Mouse (Mus musculus) testis, adult 2 months (tissue): Measurements from ENCODE around the gene Vopp1. TPM values are rescaled to one million over a fixed set of nuclear protein-coding genes. Genes with fewer than 3 reads are reported as not detected.
"Not testable (repeated sequence)": the region's sequence is repeated elsewhere in the genome, so short reads cannot be mapped to it uniquely, and the experiment has no call there.

Source experiments
- H3K27ac ChIP-seq: fragments of 200-500 bp; 2 replicates; pipeline ENCODE4 v1.5.1; 2012; ENCODE audit warnings: low read depth, low read length; ENCODE audit not compliant: control insufficient read depth, insufficient read depth
- H3K27me3 ChIP-seq: fragments of 200-500 bp; 2 replicates; pipeline ENCODE4 v1.6.1; 2012; ENCODE audit warnings: mild to moderate bottlenecking, low read length, moderate library complexity; ENCODE audit not compliant: control insufficient read depth, insufficient read depth
- H3K36me3 ChIP-seq: fragments of 200-500 bp; 2 replicates; pipeline ENCODE4 v1.6.1; 2012; ENCODE audit warnings: mild to moderate bottlenecking, low read length; ENCODE audit not compliant: control insufficient read depth, insufficient read depth
- H3K4me1 ChIP-seq: fragments of 200-500 bp; 2 replicates; pipeline ENCODE4 v1.6.1; 2012; ENCODE audit warnings: low read length; ENCODE audit not compliant: control insufficient read depth, insufficient read depth
- H3K4me3 ChIP-seq: fragments of 200-500 bp; 2 replicates; pipeline ENCODE4 v1.5.1; 2012; ENCODE audit warnings: low read depth, mild to moderate bottlenecking, low read length, moderate library complexity, mixed read lengths; ENCODE audit not compliant: control insufficient read depth
- CTCF ChIP-seq: fragments of 200-500 bp; IDR thresholded peaks from 2 replicates; pipeline ENCODE4 v1.5.1; 2012; ENCODE audit warnings: low read depth, mild to moderate bottlenecking, inconsistent platforms, low read length, moderate library complexity; ENCODE audit not compliant: control insufficient read depth, insufficient read depth, insufficient replicate concordance
- POLR2A ChIP-seq: fragments of 200-500 bp; IDR thresholded peaks from 2 replicates; pipeline ENCODE4 v1.6.1; 2012; ENCODE audit warnings: low read depth, mild to moderate bottlenecking, inconsistent platforms, low read length, moderate library complexity; ENCODE audit not compliant: control insufficient read depth
- polyA plus RNA-seq: library from polyadenylated mRNA; depleted of rRNA; stranded (reverse); fragments of >200 nt; gene quantifications from 2 replicates; pipeline ENCODE4 v1.2.3, GENCODE M21; 2012

Gene Vopp1
- polyA plus RNA-seq, 1 experiment, result 1.2 TPM

DNA sequence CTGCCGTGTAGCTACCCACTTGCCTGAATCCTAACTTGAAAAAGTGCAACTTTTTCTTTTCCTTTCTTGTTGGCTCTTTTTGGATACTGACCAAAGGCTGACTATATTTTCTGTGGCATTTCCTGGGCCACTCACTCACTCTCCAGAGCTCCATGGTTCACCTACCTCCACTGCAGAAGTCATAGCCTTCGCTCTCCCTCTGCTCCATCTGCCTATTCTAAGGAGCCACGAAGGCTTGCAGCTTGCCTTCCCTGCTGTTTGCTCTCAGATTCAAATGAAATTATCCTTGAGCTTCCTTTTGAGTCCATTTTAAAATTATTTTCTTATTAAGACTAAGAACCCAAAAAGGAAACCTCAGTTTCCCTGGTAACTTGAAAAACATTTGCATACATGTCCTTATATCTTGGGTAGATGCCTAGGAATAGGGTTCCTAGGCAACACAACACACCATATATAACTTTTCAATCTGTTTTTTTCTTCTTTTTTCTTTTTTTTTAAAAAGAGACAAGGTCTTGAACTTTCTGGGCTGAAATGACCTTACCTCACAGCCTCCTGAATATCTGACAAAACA is 28.0 kb downstream of the Vopp1 start:
- Histone ChIP-seq H3K4me3 (no peak overlapping the region), H3K27me3 (no peaks in the 10 kb centered on the region), H3K27ac (no peak overlapping the region), H3K4me1 (no peaks in the 10 kb centered on the region), H3K36me3 (no peaks in the 10 kb centered on the region)
- TF ChIP-seq POLR2A (no peak), CTCF (no peak)

DNA sequence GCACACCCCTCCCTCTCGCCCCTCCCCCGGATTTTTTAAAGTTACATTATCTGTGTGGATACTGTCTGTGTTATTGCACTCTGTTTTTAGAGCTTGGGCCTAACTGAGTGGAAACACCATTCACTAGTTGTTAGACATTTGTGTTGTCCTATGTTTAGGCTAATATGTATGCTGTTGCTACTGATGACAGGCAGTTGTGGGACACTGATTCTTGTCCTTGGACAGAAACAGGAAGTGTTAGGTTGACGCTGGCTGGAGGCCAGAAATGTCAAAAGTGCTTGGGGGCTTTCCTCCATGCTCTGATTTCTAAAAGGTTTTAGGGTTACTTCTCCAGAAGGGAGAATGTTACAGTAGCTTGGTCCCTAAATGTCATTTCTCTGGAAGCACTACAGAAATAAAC is 29.1 kb downstream of the Vopp1 start:
- H3K27ac ChIP-seq, result no peak overlapping the region
- H3K4me1 ChIP-seq, result no peaks in the 10 kb centered on the region
- no peaks in the 10 kb centered on the region for H3K27me3 ChIP-seq
- no peaks in the 10 kb centered on the region for H3K36me3 ChIP-seq
- no peak overlapping the region for H3K4me3 ChIP-seq
- TF ChIP-seq CTCF (no peak), POLR2A (no peak)

GRCm38 (mm10) chr6:57792821-57793220 is 32.1 kb downstream of the Vopp1 start:
- H3K36me3 ChIP-seq, H3K4me1 ChIP-seq, H3K27ac ChIP-seq, H3K27me3 ChIP-seq, H3K4me3 ChIP-seq: not testable (repeated sequence)

GRCm38 (mm10) chr6:57790542-57790941 is 34.4 kb downstream of the Vopp1 start:
- no peaks in the 10 kb centered on the region for H3K4me1 ChIP-seq

DNA sequence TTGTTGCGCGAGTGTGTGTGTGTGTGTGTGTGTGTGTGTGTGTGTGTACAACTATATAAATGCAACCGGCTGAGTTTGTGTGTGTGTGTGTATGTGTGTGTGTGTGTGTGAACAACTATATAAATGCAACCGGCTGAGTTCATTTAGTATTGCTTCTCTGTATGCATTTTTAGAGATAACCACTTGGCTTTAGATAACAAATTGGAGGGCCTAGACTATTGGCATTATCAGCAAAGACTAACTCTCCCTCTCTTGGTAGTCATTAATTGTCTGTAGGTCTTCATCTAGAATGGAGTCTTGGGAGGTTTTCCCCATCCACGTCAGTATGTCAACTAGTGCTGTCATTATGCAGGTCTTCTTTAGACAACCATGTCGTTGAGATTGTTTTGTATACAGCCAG is 37.6 kb downstream of the Vopp1 start:
- Histone ChIP-seq H3K27ac (no peak overlapping the region), H3K4me1 (no peaks in the 10 kb centered on the region), H3K36me3 (no peaks in the 10 kb centered on the region), H3K4me3 (no peak overlapping the region), H3K27me3 (no peaks in the 10 kb centered on the region)
- TF ChIP-seq CTCF (no peak), POLR2A (no peak)

More at GRCm38 (mm10) chr6:57790542-57790941, 34.4 kb downstream of the Vopp1 start:
- Histone ChIP-seq H3K27me3 (no peaks in the 10 kb centered on the region), H3K36me3 (no peaks in the 10 kb centered on the region), H3K4me3 (no peak overlapping the region), H3K27ac (no peak overlapping the region)
- no peak for TF ChIP-seq CTCF
- TF ChIP-seq POLR2A, result no peak

GRCm38 (mm10) chr6:57784251-57784650 is 40.7 kb downstream of the Vopp1 start:
- no peak overlapping the region for H3K27ac ChIP-seq
- no peaks in the 10 kb centered on the region for H3K36me3 ChIP-seq
- TF ChIP-seq POLR2A (no peak), CTCF (no peak)
- H3K27me3 ChIP-seq, result no peaks in the 10 kb centered on the region
- no peaks in the 10 kb centered on the region for H3K4me1 ChIP-seq
- H3K4me3 ChIP-seq, result no peak overlapping the region

DNA sequence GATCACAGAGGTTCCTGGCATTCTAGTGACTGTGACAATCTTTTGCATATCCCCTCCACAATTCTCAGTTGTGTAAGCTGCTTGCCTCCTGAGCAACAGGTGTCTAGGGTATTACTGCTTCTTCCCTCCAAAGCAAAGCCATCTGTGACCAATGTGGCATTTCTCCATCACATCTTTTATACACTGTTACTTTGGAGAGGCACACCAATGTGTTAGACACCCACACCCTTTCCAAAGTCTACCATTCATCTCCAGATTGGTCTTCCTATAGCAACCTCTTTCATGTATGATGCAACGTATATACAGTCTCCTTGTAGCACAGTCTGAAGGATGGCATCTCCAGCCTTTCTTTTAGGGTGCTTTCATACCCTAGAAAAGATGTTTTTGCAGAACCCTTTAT is 42.3 kb downstream of the Vopp1 start:
- Histone ChIP-seq H3K4me3 (no peak overlapping the region), H3K27ac (no peak overlapping the region), H3K36me3 (no peaks in the 10 kb centered on the region), H3K27me3 (no peaks in the 10 kb centered on the region), H3K4me1 (no peaks in the 10 kb centered on the region)
- TF ChIP-seq CTCF, result no peak
- TF ChIP-seq POLR2A, result no peak

DNA sequence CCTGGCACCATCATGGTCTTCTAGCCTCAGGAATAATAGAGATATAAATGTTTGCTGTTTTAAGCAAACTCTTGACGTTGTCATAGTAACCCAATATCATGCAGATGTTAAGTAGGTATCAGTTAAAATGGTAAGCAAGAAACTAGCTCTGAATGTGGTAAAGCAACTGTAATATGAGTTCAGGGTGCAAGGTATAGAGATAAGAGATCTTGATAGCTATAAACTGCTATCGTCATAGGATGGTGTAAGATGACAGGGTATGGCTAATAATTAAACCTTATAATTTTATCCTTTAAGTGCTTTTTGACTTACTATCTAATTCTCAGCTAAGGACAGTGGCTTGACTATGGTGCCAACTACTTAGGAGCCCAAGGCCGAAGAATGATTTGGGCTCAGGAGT is 44.6 kb downstream of the Vopp1 start:
- Histone ChIP-seq H3K27ac (no peak overlapping the region), H3K36me3 (no peaks in the 10 kb centered on the region), H3K27me3 (no peaks in the 10 kb centered on the region), H3K4me3 (no peak overlapping the region), H3K4me1 (no peaks in the 10 kb centered on the region)
- TF ChIP-seq CTCF, result no peak
- TF ChIP-seq POLR2A, result no peak
